Mouse (Mus musculus) megakaryocyte, embryonic 14.5 days (primary cell): ENCODE measurements around the gene Crybg1.

Source experiments
- FLI1 ChIP-seq: IDR thresholded peaks from 2 replicates; pipeline ENCODE4 v1.6.1; 2012; ENCODE audit warnings: low read length, inconsistent platforms, mixed read lengths
- GATA1 ChIP-seq: IDR thresholded peaks from 3 replicates; pipeline ENCODE4 v1.6.1; 2012; ENCODE audit warnings: mixed read lengths, low read length, inconsistent platforms, borderline replicate concordance

GRCm38 (mm10) chr10:43983866-43984265, 164.8 kb downstream of the Crybg1 start:
- TF ChIP-seq GATA1 (no peak), FLI1 (no peak)
